Mouse (Mus musculus): ENCODE data around the gene Pprc1.
A peak's percentile ranks its signal among the peaks of the same experiment; 100 is the strongest.

Gene Pprc1

GRCm38 (mm10) chr19:46056947-46057607 is 12.4 kb downstream of the Pprc1 start:
- peak; percentile 76 for DNase-seq

DNA sequence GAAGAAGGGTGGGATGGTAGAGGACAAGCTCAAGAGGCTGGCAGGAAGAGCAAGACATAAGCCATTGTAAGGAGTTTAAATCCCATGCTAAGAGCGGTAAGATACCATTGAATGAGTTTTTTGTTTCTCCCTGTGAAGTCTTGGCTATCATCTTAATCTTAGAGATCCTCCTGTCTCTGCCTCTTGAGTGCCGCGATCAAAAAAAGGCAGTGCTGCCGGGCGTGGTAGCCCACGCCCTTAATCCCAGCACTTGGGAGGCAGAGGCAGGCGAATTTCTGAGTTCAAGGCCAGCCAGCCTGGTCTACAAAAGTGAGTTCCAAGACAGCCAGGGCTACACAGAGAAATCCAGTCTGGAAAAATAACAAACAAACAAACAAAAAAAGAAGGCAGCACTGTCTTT is 13.8 kb downstream of the Pprc1 start:
- no peak for DNase-seq

DNA sequence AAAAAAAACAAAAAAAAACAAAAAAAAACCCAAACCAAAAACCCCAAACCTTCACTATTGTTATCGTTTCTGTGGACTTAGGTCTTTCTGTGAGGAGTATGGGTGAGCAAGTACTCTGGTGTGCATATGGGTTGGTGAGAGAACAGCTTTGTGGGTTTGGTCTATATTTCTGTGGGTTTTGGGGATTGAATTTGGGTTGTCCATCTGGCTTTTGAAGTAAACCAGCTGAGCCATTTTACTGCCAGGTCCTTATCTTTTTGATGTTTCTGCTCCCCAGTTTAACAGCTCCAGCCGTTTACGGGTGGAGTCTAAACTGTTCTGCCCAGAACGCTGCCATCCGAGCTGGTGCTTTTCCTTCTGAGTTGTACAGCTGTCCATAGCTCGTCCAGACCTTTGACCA is 16.2 kb downstream of the Pprc1 start:
- no peak for DNase-seq

GRCm38 (mm10) chr19:46068054-46068453 is 23.4 kb downstream of the Pprc1 start:
- DNase-seq, result no peak

DNA sequence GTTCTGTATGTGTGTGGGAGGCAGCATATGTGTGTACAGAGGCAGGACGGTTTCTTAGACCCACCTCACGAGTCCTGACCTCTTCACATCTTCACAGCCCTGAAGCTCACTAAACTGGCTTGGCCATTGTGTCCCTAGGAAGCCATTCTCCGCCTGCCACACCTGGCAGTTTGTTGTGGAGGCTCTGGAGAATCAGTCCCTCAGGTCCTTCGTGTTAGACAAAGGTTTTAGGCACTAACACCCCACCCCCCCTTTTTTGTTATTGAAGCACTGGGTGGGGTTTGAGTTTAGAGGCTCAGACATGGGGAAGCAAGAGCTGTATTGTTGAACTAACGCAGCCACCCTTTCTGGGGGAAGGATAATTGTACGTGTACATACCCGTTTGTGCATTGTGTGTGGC is 28.6 kb downstream of the Pprc1 start:
- no peak for DNase-seq

- DNase-seq, result no peak
Observed at GRCm38 (mm10) chr19:46074266-46074665, 29.6 kb downstream of the Pprc1 start.

DNA sequence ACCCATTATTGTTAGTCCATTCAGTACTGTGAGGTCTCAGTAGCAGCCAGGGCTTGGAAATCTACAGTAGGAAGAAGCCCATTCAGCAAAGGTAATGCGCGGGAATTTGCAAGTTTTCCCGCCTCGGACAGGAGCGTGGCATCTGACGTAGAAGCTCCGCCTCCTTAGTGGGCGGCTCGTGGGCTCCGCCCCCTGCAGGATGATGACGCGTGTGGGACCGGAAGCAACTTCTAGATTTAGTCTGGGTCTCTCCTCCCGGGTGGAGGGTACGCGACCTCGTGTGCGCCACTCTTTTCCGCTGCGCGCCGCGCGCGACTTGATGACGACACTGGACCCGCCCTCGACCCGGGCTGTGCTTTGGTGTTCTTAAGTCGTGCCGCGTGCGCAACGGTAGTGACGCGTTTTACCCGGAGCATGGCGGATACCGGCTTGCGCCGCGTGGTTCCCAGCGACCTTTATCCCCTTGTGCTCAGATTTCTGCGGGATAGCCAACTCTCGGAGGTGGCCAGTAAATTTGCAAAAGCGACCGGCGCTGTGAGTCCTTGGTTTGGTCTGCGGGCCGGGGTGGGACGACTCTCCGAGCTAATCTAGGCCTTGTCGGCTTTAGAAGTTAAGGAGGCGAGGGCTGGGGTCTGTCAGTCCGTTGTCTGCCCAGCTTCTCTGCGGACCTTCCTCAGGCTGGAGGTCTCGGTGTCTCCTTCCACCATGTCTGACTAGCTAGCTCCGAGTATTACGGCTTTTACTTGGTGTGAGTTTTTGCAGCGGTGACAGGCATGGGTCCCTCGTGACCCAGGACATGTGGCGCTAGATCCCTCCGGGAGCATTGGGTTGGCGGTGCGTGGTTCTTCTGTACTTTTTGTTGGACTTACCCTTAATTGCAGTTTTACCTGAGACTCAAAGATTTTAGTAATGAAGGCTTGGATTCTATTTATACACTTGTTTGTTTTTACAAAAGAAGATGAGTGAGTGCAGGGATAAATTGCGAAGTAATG is 31.2 kb downstream of the Pprc1 start, which contains the start of gene Nolc1:
Gene Nolc1 (plus strand): TSS at position 248 of the 992 bp plus-strand sequence.
- DNase-seq, result peak; percentile 99

- no peak for DNase-seq
Observed at GRCm38 (mm10) chr19:46078535-46078934, 33.8 kb downstream of the Pprc1 start.

GRCm38 (mm10) chr19:46085185-46085584 is 40.5 kb downstream of the Pprc1 start:
- DNase-seq, result no peak

- peak; percentile 48 for DNase-seq
Observed at GRCm38 (mm10) chr19:46086337-46086736, 41.7 kb downstream of the Pprc1 start.

DNA sequence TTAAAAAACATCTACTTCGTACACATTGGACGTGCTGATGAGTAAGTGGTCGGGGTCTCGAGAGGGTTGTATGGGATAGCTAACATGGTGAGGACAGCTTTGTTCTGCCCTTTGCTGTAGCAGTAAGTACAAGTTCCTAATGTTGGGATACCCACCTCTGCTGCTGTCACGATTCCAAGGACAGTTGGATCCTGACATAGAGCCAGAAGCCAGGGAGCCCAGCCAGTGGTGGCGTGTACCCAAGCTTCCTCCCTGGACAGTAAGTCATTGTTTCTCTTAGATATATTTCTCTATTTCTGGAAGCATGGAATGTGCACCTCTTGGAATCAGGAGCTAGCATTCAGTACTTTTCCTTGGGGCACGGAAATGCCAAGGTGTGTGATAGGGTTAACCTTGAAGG is 43.2 kb downstream of the Pprc1 start:
- no peak for DNase-seq

GRCm38 (mm10) chr19:46091641-46092040 is 47.0 kb downstream of the Pprc1 start:
- no peak for DNase-seq

DNA sequence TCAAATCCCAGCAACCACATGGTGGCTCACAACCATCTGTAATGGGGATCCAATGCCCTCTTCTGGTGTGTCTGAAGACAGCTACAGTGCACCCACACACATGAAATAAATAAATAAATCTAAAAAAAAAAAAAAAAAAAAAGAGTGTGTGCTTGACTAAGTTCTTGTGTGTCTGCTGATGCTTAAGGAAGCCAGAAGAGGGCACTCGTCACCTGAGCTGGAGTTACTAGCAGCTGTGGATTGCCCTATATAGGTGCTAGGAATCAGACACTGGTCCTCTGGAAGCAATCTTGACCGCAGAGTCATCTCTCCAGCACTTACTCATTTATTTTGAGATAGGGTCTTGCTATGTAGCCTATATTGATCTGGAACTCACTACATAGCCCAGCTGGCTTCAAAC is 49.5 kb downstream of the Pprc1 start:
- DNase-seq, result no peak

GRCm38 (mm10) chr19:46095291-46095690 is 50.6 kb downstream of the Pprc1 start:
- DNase-seq, result no peak

GRCm38 (mm10) chr19:46096396-46096795 is 51.7 kb downstream of the Pprc1 start:
- DNase-seq, result no peak

GRCm38 (mm10) chr19:46099561-46099960 is 54.9 kb downstream of the Pprc1 start:
- DNase-seq, result no peak

GRCm38 (mm10) chr19:46103437-46104186 is 58.9 kb downstream of the Pprc1 start:
- no peak for DNase-seq

- DNase-seq, result no peak
Observed at GRCm38 (mm10) chr19:46104187-46104557, 59.5 kb downstream of the Pprc1 start.

DNA sequence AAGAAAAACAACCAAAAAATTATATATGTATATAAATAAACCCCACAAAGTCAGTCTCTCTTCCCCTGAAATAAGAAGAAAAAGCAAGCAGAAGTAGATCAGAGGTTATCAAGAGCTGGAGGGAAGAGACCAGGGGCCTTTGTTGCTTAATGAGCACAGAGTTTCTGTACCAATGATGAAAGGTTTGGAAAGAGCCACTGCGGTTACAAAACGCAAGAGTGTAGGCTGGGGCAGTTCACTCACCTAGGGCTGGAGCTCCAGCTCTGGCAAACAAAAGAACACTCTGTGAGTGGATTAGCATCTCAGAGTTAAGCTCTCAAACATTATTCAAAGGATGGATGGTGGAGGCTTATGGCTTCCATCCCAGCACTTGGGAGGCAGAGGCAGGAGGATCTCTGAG is 65.5 kb downstream of the Pprc1 start:
- no peak for DNase-seq

DNA sequence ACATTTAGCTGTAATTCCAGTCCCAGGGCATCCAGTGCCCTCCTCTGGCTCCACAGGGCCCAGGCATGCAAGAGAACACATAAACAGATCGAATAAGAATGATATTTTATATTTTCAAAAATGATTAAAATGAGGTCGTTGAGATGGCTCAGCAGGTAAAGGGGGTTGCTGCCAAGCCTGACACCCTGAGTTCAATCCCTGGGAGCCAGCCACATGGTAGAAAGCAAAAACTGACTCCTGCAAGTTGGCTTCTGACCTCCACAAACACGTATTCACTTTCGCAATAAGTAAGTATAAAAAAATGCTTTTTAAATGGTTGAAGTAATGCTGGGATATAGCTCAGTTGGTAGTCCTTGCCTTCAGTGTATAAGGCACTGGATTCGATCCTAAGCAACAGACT is 66.1 kb downstream of the Pprc1 start:
- DNase-seq, result no peak

DNA sequence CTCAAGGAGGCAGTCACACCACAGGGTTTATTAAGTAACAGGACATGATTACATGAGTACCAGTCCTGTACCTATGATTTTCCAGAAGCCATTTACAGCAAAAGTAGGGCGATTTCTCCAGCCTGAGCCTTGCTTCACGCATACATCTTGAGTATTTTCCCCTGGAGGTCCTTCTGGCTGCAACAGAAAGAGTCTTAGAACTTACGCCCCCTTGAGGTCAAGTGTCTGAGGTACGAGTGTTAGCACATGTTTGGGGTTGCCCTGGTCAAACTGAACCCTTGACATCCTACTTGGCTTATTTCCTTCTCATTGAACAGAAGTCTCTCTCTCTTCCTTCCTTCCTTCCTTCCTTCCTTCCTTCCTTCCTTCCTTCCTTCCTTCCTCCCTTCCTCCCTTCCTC is 69.9 kb downstream of the Pprc1 start:
- no peak for DNase-seq

- no peak for DNase-seq
Observed at GRCm38 (mm10) chr19:46119458-46119857, 74.8 kb downstream of the Pprc1 start.

DNA sequence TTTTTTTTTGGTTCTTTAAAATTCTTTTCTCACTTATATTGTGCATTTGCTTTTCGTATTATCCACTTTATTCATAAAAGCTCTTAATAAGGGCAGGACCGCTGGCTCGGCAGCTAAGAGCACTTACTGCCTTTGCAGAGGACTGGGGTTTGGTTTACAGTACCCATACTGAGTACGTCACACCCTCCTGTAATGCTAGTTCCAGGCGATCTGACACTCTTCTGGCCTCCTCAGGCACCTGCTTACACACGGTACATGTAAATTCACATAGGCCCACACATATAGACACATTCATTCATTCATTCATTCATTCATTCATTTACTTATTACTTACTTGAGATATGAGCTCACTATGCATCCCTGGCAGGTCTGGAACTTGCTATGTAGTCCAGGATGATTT is 76.2 kb downstream of the Pprc1 start:
- DNase-seq, result no peak

All from thymus, postnatal 25 days (tissue).